Mouse (Mus musculus) brain, embryonic 14.5 days (tissue): ENCODE measurements around the gene Fzr1.

Source experiments
- CTCF ChIP-seq: fragments of 200-500 bp; IDR thresholded peaks from 2 replicates; pipeline ENCODE4 v1.5.1; 2012; ENCODE audit warnings: inconsistent platforms, mild to moderate bottlenecking, moderate library complexity, borderline replicate concordance; ENCODE audit not compliant: insufficient read depth, insufficient read length; ENCODE audit errors: extremely low read depth
- POLR2A ChIP-seq: fragments of 200-500 bp; IDR thresholded peaks from 2 replicates; pipeline ENCODE4 v1.6.1; 2012; ENCODE audit warnings: mild to moderate bottlenecking, inconsistent platforms, borderline replicate concordance; ENCODE audit not compliant: poor library complexity, insufficient read depth, insufficient read length, severe bottlenecking; ENCODE audit errors: extremely low read depth

DNA sequence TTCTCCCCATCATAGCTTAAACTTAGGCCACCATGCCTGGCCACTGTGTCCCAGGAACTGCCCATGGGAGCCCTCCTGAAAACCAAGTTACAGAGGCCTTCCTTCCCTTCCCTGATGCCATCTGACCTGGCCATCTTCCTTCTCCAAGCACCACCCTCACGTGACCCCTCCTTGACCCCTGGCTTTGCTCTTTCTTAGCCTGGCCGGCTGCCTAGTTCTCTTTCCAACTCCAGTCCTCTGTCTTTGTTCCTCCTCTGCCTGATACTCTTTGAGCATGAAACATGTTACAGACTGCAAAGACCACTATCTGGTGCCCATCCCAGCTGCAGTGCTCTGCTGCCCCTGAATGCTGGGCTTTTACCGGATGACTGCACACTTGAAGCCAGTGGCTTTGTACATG, 11.1 kb upstream of the Fzr1 start:
- no peak for TF ChIP-seq CTCF
- no peak for TF ChIP-seq POLR2A
